Mouse (Mus musculus) cerebellum, adult 11-12 months (tissue): ENCODE results near the gene Rorc.
A peak's percentile ranks its signal among the peaks of the same experiment; 100 is the strongest.

ENCODE experiments used
- DNase-seq: peaks from one replicate; pipeline ENCODE4 v3.0.0; 2022

Gene Rorc

DNA sequence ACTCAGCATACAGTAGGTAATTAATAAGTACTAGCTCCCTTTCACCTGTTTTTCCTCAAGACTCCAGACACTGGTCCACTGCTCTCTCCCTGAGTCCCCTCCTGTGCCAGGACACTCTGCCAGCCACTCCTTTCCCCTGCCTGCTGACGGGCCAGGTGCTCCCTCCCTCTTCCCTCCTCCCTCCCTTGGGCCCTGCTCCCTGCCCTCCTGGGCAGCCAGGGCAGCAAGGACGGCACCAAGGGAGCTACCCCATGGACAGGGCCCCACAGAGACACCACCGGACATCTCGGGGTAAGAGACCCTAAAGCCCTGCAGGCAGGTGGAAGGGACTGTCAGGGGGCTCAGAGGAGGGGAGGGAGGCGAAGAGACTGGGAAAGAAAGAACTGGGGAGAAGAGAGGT lies at the start of gene Rorc:
Gene Rorc (plus strand): TSS at position 154 of the 400 bp plus-strand sequence.
- DNase-seq: peak; percentile 85

DNA sequence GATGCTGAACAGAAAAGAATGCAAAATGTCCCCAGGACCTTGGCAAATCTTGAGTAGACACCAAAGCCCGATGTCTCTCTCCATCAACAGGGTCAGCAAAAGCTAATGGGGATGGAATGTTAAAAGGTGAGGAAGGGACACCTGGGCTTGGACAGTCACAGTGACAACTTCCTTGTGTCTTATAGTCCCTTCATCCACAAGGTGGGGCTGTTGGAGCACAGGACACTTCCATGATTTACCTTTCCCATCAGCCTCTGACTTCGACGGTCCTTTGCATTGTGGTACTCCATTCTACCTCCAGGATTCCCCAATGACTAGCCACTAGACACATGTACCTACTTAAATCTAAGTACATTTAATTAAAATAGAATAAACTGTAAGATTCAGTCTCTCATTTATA lies 43.9 kb upstream of the Rorc start:
- DNase-seq: no peak

DNA sequence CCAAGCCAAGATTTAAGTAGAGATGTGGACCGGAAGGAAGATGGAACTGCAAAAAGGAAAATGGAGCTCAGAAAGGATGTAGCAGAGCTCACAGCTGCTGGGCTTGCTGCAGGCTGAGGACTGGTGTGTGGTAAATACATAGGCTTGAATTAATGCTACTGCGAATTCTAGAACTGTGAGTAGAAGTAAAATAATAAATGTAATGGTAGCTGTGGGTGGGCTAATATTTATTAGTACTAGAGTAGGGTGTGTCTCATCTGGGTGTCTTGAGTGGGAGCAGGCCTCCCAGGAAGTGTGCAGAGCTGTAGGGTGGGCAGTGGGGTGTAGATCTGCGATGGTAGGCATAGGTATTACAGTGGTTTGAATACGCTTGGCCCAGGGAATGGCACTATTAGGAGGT lies 38.2 kb upstream of the Rorc start:
- no peak for DNase-seq

DNA sequence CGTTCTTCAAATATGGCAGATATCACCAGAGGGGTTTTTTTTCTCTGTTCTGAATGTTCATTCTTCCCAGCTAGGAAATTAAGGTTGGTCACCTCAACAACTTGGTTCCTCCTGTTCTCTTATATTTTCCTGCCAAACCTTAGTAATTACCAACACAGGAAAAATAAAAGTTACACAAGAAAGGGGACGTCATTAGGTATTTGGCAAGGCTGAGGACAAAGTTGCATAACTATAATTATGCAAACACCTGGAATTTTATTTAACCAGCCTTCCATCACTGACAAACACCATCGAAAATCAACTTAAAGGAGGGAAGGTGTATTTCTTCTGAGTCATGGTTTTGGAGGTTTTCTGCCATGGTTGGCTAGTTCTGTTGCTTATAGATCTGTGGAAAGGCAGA lies 34.1 kb upstream of the Rorc start:
- DNase-seq: no peak

DNA sequence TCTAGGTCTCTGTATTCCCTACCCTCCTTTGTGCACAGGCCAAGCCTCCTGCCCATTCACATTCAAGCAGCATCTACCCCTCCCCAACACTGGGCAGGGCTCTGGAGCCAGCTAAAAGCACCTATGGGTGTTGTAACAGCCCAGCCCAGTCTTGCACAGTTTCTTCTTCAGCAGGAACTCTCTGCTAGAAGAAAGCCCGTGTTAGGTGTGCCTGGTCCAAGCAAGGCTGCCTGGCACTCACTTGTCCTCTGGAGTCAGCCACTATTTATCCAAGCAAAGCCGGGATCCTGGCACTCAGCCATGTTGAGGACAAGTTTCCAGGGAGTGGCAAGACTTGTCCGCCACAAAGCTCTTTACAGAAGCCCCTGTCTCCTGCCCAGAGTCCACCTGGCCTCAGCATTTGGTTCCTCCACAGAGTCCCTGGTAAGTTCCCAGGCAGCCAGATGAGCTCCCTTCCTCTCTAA lies 30.6 kb upstream of the Rorc start, which contains the start of gene Them5:
Gene Them5 (plus strand): TSS at position 141 of the 464 bp plus-strand sequence.
- DNase-seq: no peak

DNA sequence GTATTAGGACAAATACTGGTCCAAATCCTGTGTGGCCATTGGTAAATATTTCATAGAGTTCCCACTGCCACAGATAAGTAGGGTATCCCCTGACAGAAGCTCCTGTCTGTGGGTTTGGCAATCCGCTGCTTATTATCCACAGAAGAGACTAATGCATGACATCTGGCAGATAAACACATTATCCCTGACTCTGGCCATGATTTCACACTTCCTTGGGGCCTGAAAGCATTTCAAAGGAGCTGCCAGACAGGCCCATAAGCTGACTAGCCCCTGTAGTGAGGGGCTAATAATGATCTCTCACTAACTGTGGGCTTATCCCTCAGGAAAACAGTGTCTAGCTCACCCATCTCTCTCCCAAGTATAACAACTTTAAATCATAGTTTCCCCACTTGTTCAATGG lies 30.0 kb upstream of the Rorc start:
- DNase-seq: no peak

DNA sequence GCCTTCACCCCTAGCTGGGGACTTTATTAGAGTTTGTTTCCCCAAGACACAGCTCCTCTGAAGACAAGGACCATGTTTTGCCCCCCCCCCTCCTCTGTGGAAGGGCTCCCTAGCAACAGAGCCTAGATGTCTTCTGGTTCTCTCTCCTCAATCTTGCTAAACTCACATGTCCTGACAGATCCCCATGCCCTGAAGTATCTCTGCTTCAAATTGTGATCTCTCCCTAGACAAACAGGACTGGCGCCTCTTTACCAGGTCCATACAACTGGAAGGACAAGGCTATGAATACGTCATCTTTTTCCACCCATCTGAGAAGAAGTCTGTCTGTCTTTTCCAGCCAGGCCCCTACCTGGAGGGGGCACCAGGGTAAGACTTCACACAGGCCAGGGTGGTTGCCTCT lies 28.4 kb upstream of the Rorc start:
- DNase-seq: no peak

DNA sequence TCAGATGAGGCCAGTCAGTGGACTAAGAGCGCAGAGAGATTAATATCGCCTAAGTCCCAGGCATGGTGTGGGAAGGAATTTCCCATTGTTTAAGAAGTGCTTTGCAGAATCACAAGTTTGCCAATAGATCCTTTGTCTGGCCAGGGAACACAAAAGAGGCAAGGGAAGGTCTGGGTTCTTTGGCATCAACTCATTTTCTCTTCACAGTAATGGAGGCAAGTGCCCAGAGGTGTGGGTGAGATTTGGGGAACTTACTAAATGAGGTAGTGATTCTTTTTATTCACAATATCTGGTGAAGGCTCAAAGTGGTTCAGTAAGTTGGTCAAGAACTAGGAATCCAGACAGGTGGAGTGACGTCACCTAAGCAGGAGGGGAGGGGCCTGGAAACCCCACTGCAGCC lies 27.7 kb upstream of the Rorc start:
- no peak for DNase-seq

DNA sequence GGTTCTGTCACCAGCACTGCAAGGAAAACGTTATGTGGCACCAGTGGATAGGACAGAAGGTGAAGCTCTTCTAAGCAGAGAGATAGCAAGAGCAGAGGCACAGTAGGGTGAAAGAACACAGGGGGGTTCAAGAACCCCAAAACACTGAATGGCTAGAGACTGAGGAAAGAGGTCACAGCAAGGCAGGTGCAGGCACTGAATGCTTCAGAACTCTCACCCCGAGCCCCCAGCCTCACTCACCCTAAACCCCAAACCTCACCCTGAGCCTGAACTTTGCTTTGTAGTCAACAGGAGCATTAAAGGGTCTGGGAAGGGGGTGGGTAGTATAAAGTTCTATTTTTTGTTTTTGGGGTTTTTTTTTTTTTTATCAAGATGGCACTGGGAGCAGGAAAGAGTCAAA lies 24.4 kb upstream of the Rorc start:
- no peak for DNase-seq

DNA sequence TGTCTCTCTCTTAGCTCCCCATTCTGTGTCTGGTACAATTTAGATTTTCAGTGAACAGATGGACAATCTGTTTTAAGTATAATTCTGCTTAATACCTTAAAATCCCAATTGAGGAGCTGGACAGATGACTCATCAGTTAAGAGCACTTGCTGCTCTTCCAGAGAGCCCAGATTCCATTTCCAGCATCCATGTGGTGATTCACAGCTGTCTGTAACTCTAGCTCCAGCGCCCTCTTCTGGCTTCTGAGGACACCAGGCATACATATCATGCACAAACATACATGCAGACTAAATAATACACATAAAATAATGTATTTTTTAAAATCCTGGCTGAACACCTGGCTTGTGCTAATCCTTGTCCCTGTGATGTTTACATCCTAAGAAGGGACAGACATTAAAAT lies 11.8 kb upstream of the Rorc start:
- no peak for DNase-seq

DNA sequence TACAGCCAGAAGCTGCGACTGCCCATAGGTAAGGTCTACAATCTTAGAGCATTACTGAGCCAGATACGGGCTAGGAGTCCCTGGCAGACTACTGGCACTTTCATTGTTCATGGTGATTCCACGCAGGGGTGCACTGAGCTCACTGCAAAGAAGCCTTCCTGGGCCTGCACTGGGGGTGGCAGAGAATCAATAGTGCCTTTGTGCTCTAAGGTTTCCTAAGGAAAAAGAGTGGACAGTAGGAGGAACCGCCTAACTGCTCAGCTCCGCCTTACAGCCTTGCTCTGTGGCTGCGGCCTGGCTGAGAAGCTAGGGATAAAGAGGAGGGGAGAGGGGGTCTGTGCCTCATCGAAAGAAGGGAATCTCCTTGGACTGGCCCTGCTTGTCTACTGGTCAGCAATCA lies 10.5 kb upstream of the Rorc start, which contains the start of gene C2cd4d:
Gene C2cd4d (plus strand): TSS at position 301 of the 400 bp plus-strand sequence.
- DNase-seq: no peak

DNA sequence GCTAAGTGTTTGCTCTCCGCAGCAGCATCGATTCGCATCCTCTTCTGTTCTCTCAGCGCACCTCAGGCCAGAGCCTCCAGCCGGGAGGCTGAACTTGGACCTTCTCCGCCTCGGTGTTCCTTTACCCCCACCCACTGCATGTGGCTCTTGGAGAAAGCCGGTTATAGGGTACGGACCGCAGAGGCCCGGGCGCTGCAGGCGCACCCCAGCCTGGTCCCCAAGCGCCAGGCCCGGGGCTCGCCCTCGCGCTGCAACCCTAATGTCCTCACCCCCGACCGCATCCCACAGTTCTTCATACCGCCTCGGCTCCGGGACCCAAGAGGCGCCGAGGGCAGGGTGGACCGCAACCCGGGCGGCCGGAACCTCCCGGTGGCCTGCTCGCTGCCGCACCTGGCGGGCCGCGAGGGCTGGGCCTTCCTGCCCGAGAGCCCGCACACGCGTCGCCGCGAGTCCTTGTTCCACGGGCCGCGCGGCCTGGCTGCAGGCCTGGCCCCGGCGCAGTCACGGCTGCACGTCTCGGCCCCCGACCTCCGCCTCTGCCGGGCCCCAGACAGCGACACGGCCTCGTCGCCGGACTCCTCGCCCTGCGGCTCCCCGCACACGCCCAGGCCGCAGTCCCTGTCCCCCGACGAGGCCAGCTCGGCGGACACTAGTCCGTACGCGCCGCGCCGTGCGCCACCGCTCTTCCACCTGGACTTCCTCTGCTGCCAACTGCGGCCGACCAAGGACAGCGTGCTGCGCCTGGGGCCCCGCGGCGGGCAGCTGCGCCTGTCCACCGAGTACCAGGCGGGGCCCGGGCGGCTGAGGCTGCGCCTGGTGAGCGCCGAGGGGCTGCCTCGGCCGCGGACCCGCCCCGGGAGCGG lies 9.1 kb upstream of the Rorc start:
- peak; percentile 69 for DNase-seq

DNA sequence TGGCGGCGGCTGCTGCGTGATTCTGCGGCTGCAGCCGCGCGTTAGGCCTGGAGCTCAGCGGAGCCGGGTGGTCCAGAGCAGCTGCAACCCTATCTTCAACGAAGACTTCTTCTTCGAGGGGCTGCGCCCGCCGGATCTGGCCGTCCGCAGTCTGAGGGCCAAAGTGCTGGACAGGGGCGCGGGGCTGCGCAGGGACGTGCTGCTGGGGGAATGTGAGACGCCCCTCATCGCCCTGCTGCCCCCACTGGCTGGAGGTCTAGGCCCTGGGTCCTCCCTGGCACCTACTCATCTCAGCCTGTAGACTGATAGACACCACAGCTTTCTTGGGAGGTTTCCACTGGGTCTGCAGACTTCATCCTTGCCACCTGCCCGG lies 8.5 kb upstream of the Rorc start:
- no peak for DNase-seq

DNA sequence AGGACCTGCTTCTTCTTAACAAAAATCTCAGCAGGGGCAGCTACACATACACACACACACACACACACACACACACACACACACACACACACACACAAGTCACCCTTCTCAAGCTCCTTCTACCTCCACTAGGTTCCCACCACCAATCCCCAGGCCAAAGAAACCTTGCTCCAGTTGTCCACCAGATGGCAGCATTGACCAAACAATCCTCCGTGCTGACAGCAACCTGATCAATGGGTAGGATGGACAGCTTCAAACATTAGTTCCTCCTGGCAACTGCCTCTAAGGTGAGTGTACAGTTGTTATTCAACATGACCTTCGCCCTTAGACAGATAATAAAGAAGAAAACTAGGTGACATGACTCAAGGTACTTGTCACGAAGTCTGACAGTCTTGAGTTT lies 5.8 kb upstream of the Rorc start:
- DNase-seq: peak; percentile 78

DNA sequence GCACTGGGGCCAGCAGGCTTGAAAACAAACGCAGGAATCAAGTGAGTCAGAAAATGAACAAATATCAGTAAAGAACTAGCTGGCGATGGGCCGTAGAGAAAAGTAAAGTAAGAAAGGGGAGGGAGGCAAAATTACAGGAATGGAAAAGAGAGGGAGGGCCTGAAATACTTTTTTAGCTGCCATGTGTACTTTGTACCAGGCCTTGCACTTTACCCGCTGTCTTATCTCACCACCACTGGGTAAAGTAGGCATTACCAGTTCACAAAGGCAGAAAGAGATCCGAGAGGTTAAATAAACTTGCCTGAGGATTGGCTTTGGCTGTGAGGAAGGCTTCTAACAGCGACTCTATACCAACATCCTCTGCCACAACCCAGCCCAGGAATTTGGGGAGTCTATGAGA lies 5.1 kb upstream of the Rorc start:
- DNase-seq: no peak

DNA sequence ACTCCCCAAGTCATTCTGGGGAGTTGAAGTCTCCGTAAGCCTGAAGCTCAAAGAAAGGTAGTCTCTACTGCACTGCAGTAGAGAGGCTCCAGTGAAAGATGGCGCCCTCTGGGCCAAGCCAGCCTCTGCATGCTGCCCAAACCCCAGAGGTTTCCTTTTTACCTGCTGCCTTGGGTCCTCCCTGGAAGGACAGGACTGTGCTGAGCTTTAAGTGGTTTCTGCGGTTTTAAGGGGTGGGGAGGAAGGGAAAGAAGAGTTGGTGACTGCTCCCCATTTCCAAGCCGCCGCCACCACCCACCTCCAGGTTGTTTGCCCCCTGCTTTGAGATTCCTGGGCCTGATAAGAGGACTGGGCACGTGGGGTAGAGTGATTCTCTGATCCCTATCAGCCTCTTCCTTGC lies 4.0 kb upstream of the Rorc start:
- no peak for DNase-seq

DNA sequence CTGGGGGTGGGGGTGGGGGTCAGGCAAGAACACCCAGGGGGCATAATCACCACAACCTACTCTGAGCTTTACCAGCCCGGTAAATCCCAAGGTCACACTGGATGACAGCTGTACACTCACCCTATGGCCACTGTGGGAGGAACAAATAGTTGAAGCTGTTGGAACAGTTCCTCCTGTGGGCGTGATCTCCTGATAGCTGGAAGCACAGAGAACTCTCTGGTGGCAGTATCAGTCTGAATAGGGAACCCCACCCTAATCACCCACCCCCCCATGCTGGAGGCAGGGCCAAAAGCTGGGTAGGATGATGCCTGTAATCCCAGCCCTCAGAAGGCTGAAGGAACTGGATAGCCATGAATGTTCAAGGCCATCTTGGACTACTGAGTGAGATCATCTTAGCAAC lies 2.9 kb upstream of the Rorc start:
- no peak for DNase-seq

DNA sequence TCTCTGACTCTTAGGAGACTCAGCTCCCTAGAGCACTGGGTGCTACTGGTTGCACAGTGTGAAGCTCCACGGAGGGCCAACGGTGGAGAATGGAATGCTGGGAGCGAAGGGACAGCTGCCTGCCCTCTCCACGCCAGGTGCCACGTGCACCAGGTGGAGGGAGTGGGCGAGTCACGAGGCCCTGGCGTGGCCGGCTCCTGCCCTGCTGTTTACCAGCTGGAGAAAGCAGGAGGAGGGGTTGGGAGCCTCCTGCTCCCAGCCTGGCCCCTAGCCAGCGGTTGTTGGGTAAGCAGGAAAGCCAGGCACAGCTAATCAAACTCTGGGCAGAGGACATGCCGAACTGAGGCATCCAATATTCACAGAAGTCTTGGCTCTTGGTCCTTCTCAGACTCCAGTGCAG lies 957 bp upstream of the Rorc start:
- peak; percentile 87 for DNase-seq

DNA sequence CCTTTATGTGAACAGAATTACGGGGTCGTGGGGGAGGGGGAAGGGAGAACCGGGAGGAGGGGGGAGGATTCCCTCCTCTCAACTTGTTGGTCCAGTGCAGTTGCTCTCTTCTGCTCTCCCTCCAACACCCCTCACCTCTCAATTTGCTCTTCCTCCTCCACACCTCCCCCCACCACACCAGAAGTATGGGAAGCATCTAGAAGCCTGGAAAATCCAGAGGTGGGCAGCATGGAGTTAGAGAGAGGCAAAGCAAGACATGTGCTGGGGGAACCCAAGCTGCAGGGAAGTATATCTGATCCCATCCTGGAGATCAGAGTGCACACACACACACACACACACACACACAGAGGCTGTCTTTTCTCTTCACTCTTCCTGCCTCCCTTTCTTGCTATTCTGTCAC lies 556 bp upstream of the Rorc start:
- DNase-seq: no peak

DNA sequence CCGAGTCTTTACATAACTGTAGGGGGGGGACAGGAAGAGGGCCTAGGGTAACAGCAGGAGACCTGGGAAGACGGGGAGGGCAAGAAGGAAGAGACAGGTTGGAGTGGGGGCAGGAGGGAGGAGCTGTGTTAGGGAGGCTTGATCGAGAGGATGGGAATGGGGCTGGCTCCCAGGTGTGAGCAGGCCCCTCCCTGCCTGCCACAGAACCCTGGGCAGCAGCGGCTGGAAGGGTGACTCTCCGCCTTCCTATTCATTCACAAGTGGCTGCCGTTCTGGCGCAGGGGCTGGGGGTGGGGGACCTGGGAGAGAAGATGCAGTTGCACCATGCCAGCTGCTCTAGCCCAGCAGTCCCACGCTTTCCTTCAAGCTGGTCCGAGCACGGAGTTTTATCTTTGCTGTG lies 496 bp downstream of the Rorc start:
- DNase-seq: peak; percentile 74

DNA sequence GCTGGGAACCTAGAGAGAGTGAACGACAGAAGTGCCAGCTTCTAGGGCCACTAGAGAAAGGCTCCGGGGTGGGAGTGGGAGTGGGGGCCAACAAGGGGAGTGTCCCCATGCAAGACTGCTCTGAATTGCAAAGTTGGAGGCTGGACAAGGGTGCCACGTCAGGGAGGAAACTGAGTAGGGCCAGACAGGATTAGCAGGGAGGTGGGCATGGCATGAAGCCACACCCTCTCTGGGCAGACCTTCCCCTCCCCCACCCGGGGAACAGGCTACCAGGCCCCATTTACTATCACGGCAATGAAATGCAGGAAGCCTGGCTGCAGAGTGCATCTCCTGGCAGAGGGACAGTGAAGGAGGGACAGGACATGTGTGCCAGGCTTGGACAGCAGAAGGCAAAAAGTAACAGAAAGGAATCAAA lies 1.0 kb downstream of the Rorc start:
- DNase-seq: peak; percentile 85

DNA sequence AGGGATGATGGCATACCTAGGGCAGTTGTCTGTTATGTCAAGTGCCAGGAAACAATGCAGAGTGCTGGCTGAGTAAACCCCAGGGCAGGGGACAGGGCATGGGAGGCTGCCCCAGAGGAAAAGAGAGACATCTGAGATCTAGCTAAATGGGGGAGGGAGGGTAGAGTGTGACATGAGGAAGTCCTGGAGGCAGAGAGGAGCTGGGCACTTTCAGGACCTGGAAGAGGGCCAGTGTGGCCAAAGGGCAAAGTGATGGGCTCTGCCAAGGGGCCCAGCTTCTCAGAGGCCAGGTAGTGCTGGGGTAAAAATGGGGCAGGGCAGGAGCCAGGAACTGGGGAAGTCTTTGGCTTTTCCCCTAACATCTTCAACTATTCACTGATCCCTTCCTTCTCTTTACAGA lies 2.0 kb downstream of the Rorc start:
- peak; percentile 33 for DNase-seq

DNA sequence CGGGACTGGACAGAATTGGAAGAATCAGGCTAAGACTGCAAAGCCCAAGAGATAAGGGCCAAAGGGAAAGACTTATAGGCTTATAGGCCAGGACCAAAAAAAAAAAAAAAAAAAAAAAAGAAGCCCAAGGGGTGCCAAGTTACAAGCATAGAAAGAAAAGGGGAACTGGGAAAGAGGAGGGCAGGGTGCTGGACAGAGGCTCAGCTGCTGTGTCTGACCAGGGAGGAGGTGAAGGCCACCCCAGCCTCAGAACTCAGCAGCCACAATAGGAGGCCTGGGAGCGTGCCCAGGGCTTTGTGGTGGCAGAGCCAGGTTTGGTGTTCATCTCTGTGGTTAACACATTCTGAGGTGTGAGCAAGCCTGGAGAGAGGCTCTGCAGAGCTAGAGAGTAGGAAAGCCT lies 2.6 kb downstream of the Rorc start:
- DNase-seq: peak; percentile 16

DNA sequence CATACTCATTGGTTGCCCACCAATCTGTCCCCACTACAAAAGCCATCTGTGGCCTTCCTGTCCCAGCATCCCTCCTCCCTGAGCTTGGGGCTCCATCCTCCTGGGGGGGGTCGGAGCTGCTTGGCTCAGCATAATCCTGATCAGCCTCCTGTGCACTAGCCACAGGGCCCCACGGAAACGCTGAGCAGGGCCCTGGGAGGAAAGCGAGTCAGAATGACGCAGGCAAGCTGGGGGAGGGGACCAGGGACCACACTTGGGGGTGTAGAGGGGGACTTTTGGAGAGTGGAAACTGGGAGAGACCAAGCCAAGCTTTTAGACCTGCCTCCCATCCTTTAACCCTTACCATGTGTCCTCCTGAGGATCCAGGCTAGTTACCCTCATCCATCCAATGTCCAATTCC lies 3.3 kb downstream of the Rorc start:
- peak; percentile 19 for DNase-seq
